Mouse (Mus musculus) stomach, postnatal 0 days (tissue): ENCODE measurements at regions not wholly inside any gene's neighbourhood (a gene's known extent, or its start where the extent isn't known, plus 50 kb on each side); places are given as distances from the start of the nearest gene placed in this dataset.

ENCODE experiments used
- ATAC-seq: fragments of 200-750 bp; cut with Nextera tagmentation; 2 replicates; pipeline ENCODE4 v1.8.0; 2017; ENCODE audit not compliant: low FRiP score, low TSS enrichment
- DNase-seq: peaks from one replicate; pipeline ENCODE4 v3.0.0-alpha.2; 2016; ENCODE audit warnings: low spot score
- H3K27ac ChIP-seq: fragments of 300-500 bp; sonication (generic); replicated peaks from 2 replicates; pipeline ENCODE4 v1.5.1; 2014; ENCODE audit warnings: mild to moderate bottlenecking, control low read depth
- H3K27me3 ChIP-seq: fragments of 300-500 bp; sonication (generic); 2 replicates; pipeline ENCODE4 v1.6.1; 2014; ENCODE audit warnings: low read length; ENCODE audit not compliant: control insufficient read depth, insufficient read depth
- H3K36me3 ChIP-seq: fragments of 300-500 bp; sonication (generic); 2 replicates; pipeline ENCODE4 v1.6.1; 2014; ENCODE audit warnings: low read length, mixed read lengths; ENCODE audit not compliant: control insufficient read depth, insufficient read depth
- H3K4me1 ChIP-seq: fragments of 300-500 bp; sonication (generic); replicated peaks from 2 replicates; pipeline ENCODE4 v1.6.1; 2014; ENCODE audit warnings: antibody characterized with exemption; ENCODE audit not compliant: control insufficient read depth, insufficient read depth
- H3K4me2 ChIP-seq: fragments of 300-500 bp; sonication (generic); replicated peaks from 2 replicates; pipeline ENCODE4 v1.6.1; 2014; ENCODE audit warnings: low read depth, mild to moderate bottlenecking, control low read depth, moderate library complexity
- H3K4me3 ChIP-seq: fragments of 300-500 bp; sonication (generic); 2 replicates; pipeline ENCODE4 v1.5.1; 2014; ENCODE audit warnings: low read depth, low read length, control low read depth
- H3K9ac ChIP-seq: fragments of 300-500 bp; sonication (generic); 2 replicates; pipeline ENCODE4 v1.6.1; 2014; ENCODE audit warnings: mild to moderate bottlenecking, low read length, control low read depth, mixed read lengths
- H3K9me3 ChIP-seq: fragments of 300-500 bp; sonication (generic); 2 replicates; pipeline ENCODE4 v1.6.1; 2016; ENCODE audit warnings: low read length; ENCODE audit not compliant: control insufficient read depth
- CTCF ChIP-seq: IDR thresholded peaks from 2 replicates; pipeline ENCODE4 v1.5.1; 2016; ENCODE audit warnings: antibody characterized with exemption, low read depth, mild to moderate bottlenecking, moderate library complexity
- EP300 ChIP-seq: optimal IDR thresholded peaks from 2 replicates; pipeline ENCODE3; 2016; ENCODE audit warnings: antibody characterized with exemption
- WGBS: fragments of 180-500 bp; shearing (Covaris S2); extraction: QIAGEN DNeasy Blood & Tissue Kit; methylation state at CpG from one replicate; pipeline ENCODE4 v1.1.7; 2014; 5-methylcytosine and 5-hydroxymethylcytosine counted together

DNA sequence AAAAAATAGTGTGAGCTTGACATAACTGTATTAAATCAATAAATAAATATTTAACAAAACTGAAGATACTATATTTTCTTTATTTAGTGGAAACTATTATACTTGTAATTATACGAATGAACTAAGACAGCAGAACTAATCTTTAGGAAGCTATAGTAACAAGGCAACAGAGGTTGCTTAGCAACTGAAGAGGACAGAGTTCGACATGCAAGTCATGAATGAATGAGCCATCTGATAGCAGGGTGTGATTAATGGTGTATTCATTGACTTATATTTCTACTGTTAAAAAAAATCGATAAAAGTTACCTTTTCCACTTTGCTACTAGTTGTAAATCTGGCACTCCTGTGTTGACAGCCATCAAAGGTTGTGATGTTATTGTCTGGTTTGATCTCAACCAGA is 557.2 kb upstream of the Cntnap5a start:
- H3K36me3 ChIP-seq: no peaks in the 10 kb centered on the region
- H3K4me1 ChIP-seq: no peaks in the 10 kb centered on the region
- H3K4me2 ChIP-seq: no peak overlapping the region
- no peak overlapping the region for H3K4me3 ChIP-seq
- 46% methylated on average over 3 of the region's 3 CpGs for WGBS
- no peak overlapping the region for H3K27ac ChIP-seq
- H3K9ac ChIP-seq: no peak overlapping the region
- DNase-seq: no peak
- no peak for ATAC-seq
- no peaks in the 10 kb centered on the region for H3K27me3 ChIP-seq
- no peak for TF ChIP-seq CTCF
- TF ChIP-seq EP300: no peak
- H3K9me3 ChIP-seq: no peaks in the 10 kb centered on the region

DNA sequence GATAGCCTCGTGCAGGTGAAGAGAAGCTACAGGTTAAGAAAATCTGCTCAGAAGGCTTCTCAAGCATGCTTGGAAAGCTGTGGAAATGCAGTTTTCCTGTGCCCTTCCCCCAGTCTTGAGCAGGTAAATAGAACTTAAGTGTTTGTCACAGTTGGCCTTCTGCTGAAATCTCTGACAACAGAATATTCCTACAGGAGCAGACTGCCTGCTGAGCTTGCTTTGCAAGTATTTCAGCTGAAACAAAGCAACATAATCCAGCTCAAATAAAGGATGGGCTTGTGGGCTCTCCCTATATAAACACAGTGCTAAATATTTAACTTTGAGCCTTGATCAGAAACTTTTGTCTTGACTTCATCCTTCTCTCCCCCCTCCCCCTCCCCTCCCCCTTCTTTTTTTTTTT is 550.3 kb upstream of the Cntnap5a start:
- no peaks in the 10 kb centered on the region for H3K4me1 ChIP-seq
- H3K4me2 ChIP-seq: no peak overlapping the region
- H3K36me3 ChIP-seq: no peaks in the 10 kb centered on the region
- 22% methylated on average over 1 of the region's 1 CpGs for WGBS
- no peak overlapping the region for H3K27ac ChIP-seq
- no peaks in the 10 kb centered on the region for H3K27me3 ChIP-seq
- TF ChIP-seq EP300 (no peak), CTCF (no peak)
- H3K9me3 ChIP-seq: no peaks in the 10 kb centered on the region
- H3K9ac ChIP-seq: no peak overlapping the region
- no peak overlapping the region for H3K4me3 ChIP-seq
- ATAC-seq (peak; percentile 47; the same call in 1 of the 2 replicates), DNase-seq (peak; percentile 14)

DNA sequence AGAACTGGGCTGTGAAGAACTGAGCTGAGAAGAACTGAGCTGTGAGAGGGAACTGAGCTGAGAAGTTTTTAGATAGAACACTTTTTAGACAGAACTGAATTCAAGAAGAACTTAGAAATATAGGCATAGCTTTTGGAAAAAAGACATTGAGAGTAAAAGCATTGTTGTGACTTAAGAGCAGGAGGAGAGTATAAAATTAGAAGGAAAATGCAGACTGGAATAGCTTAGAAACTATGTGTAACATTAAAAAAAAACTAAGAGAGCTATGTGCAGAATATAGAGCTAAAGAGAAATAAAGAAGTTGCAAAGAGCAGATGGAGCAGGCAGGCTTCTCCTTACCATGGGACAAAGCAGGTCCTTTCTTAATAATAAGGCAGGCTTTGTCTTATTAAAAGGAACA is 540.0 kb upstream of the Cntnap5a start:
- TF ChIP-seq CTCF: no peak
- TF ChIP-seq EP300: no peak
- Histone ChIP-seq H3K27me3 (no peaks in the 10 kb centered on the region), H3K4me2 (no peak overlapping the region), H3K27ac (no peak overlapping the region), H3K9ac (no peak overlapping the region), H3K9me3 (no peaks in the 10 kb centered on the region), H3K36me3 (no peaks in the 10 kb centered on the region), H3K4me3 (no peak overlapping the region), H3K4me1 (no peaks in the 10 kb centered on the region)
- ATAC-seq (no peak), DNase-seq (no peak)
